Mouse (Mus musculus): ENCODE measurements around the gene Abcg4.
A peak's percentile ranks its signal among the peaks of the same experiment; 100 is the strongest.

The Abcg4 gene

GRCm38 (mm10) chr9:44314910-44315309, 26.5 kb upstream of the Abcg4 start:
- TF ChIP-seq NANOG (IDR thresholded peaks at IDR 0.05; ENCODE audit: borderline replicate concordance, low read length) (no peak), POU5F1 (IDR thresholded peaks at IDR 0.05; ENCODE audit: borderline replicate concordance, low read length) (no peak), CTCF (conservative IDR thresholded peaks at IDR 0.05; ENCODE audit: low read length) (no peak)
- peaks cover 75% of the 10 kb centered on the region for H3K4me1 ChIP-seq (replicated peaks; ENCODE audit: low read depth, low read length)
- H3K27me3 ChIP-seq (ENCODE audit: insufficient read depth, low read length): peaks cover 87% of the 10 kb centered on the region
- H3K9me3 ChIP-seq (ENCODE audit: low read length): no peaks in the 10 kb centered on the region
- no peak overlapping the region for H3K4me3 ChIP-seq (replicated peaks; ENCODE audit: low read length)
- peaks cover 38% of the 10 kb centered on the region for H3K36me3 ChIP-seq (ENCODE audit: insufficient read depth, low read length)

- peaks cover 85% of the 10 kb centered on the region for H3K27me3 ChIP-seq (ENCODE audit: insufficient read depth, low read length)
- peaks cover 79% of the 10 kb centered on the region for H3K4me1 ChIP-seq (replicated peaks; ENCODE audit: low read depth, low read length)
- H3K4me3 ChIP-seq (replicated peaks; ENCODE audit: low read length): no peak overlapping the region
- TF ChIP-seq NANOG (IDR thresholded peaks at IDR 0.05; ENCODE audit: borderline replicate concordance, low read length) (no peak), POU5F1 (IDR thresholded peaks at IDR 0.05; ENCODE audit: borderline replicate concordance, low read length) (no peak), CTCF (conservative IDR thresholded peaks at IDR 0.05; ENCODE audit: low read length) (no peak)
- no peaks in the 10 kb centered on the region for H3K9me3 ChIP-seq (ENCODE audit: low read length)
- peaks cover 38% of the 10 kb centered on the region for H3K36me3 ChIP-seq (ENCODE audit: insufficient read depth, low read length)
Measured at GRCm38 (mm10) chr9:44314257-44314547, 25.8 kb upstream of the Abcg4 start.

DNA sequence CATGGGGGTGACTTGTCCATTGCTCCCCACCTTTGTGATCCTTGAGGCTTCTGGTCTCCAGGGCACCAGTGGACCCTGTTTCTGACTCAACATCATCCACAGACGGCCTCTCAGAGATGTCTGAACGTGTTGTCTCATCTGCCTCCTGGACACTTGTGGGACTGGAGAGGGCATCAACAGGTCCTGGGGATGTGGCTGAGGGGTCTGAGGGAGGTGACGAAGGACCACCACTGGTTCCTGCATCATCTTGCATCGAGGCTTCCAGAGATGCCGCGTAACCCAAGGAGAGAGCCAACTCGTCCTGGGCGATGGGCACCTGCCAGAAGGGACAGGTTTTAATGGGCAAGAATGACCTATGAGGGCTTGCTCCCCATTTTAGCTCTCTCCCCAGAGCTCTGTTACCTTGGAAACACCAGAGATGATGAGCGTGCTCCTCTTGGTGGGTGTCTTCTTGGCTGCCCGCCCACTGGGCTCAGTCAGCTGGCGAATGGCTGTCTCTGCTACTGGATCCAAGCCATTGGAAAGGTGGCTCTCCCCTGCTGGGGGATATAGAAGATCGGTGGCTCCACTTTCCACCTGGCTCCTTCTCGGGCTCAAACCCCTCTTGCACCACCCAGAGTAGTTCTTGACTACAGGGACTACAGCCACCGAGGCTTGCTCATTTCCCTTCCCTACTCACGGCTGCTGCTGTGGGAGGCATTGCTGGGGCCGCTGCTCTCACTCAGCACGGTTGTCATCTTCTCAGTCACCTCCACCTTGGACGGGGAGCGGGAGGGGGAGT, 25.3 kb upstream of the Abcg4 start:
- Histone ChIP-seq H3K36me3 (ENCODE audit: insufficient read depth, low read length) (peaks cover 38% of the 10 kb centered on the region), H3K27me3 (ENCODE audit: insufficient read depth, low read length) (peaks cover 80% of the 10 kb centered on the region), H3K9me3 (ENCODE audit: low read length) (no peaks in the 10 kb centered on the region), H3K4me3 (replicated peaks; ENCODE audit: low read length) (no peak overlapping the region), H3K4me1 (replicated peaks; ENCODE audit: low read depth, low read length) (peaks cover 75% of the 10 kb centered on the region)
- no peak for TF ChIP-seq POU5F1 (IDR thresholded peaks at IDR 0.05; ENCODE audit: borderline replicate concordance, low read length)
- no peak for TF ChIP-seq CTCF (conservative IDR thresholded peaks at IDR 0.05; ENCODE audit: low read length)
- TF ChIP-seq NANOG (IDR thresholded peaks at IDR 0.05; ENCODE audit: borderline replicate concordance, low read length): no peak

- peak overlapping the region; percentile 65 for H3K4me3 ChIP-seq (replicated peaks; ENCODE audit: low read length)
- peaks cover 58% of the 10 kb centered on the region for H3K27me3 ChIP-seq (ENCODE audit: insufficient read depth, low read length)
- H3K36me3 ChIP-seq (ENCODE audit: insufficient read depth, low read length): peaks cover 32% of the 10 kb centered on the region
- H3K4me1 ChIP-seq (replicated peaks; ENCODE audit: low read depth, low read length): peaks cover 62% of the 10 kb centered on the region
- no peaks in the 10 kb centered on the region for H3K9me3 ChIP-seq (ENCODE audit: low read length)
- TF ChIP-seq POU5F1 (IDR thresholded peaks at IDR 0.05; ENCODE audit: borderline replicate concordance, low read length) (no peak), CTCF (conservative IDR thresholded peaks at IDR 0.05; ENCODE audit: low read length) (no peak), NANOG (IDR thresholded peaks at IDR 0.05; ENCODE audit: borderline replicate concordance, low read length) (peak; percentile 86)
Measured at GRCm38 (mm10) chr9:44311136-44312134, 23.0 kb upstream of the Abcg4 start.

DNA sequence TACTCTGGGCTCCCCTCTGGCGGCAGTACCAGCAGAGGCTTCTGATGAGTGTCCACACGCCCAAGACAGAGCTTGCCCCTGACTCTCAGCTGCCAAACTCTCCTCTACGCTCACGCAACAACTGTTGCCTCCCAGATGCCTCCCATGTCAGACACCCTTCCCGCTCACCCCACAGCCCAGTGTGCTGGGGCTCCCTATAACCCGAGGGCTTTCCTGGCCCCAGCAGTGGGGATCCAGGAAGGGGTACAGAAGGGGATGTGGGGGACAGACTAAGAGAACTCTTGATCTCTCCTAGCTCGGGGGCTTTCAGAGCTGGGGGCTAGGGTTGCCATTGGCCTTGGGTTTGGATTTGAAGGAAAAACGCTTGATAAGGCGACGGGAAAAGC, 22.3 kb upstream of the Abcg4 start:
- Histone ChIP-seq H3K4me1 (replicated peaks; ENCODE audit: low read depth, low read length) (peaks cover 59% of the 10 kb centered on the region), H3K27me3 (ENCODE audit: insufficient read depth, low read length) (peaks cover 52% of the 10 kb centered on the region), H3K4me3 (replicated peaks; ENCODE audit: low read length) (peak overlapping the region; percentile 65), H3K36me3 (ENCODE audit: insufficient read depth, low read length) (peaks cover 25% of the 10 kb centered on the region), H3K9me3 (ENCODE audit: low read length) (no peaks in the 10 kb centered on the region)
- TF ChIP-seq CTCF (conservative IDR thresholded peaks at IDR 0.05; ENCODE audit: low read length) (no peak), POU5F1 (IDR thresholded peaks at IDR 0.05; ENCODE audit: borderline replicate concordance, low read length) (no peak), NANOG (IDR thresholded peaks at IDR 0.05; ENCODE audit: borderline replicate concordance, low read length) (no peak)

GRCm38 (mm10) chr9:44309756-44310155, 21.3 kb upstream of the Abcg4 start:
- H3K4me3 ChIP-seq (replicated peaks; ENCODE audit: low read length): no peak overlapping the region

GRCm38 (mm10) chr9:44307248-44307647, 18.8 kb upstream of the Abcg4 start:
- TF ChIP-seq CTCF (conservative IDR thresholded peaks at IDR 0.05; ENCODE audit: low read length) (no peak), NANOG (IDR thresholded peaks at IDR 0.05; ENCODE audit: borderline replicate concordance, low read length) (no peak), POU5F1 (IDR thresholded peaks at IDR 0.05; ENCODE audit: borderline replicate concordance, low read length) (no peak)
- Histone ChIP-seq H3K4me3 (replicated peaks; ENCODE audit: low read length) (no peak overlapping the region), H3K4me1 (replicated peaks; ENCODE audit: low read depth, low read length) (peaks cover 65% of the 10 kb centered on the region), H3K36me3 (ENCODE audit: insufficient read depth, low read length) (peaks cover 17% of the 10 kb centered on the region), H3K27me3 (ENCODE audit: insufficient read depth, low read length) (peaks cover 17% of the 10 kb centered on the region), H3K9me3 (ENCODE audit: low read length) (no peaks in the 10 kb centered on the region)

More at GRCm38 (mm10) chr9:44309756-44310155, 21.3 kb upstream of the Abcg4 start:
- Histone ChIP-seq H3K4me1 (replicated peaks; ENCODE audit: low read depth, low read length) (peaks cover 55% of the 10 kb centered on the region), H3K27me3 (ENCODE audit: insufficient read depth, low read length) (peaks cover 42% of the 10 kb centered on the region), H3K36me3 (ENCODE audit: insufficient read depth, low read length) (peaks cover 15% of the 10 kb centered on the region), H3K9me3 (ENCODE audit: low read length) (no peaks in the 10 kb centered on the region)
- no peak for TF ChIP-seq NANOG (IDR thresholded peaks at IDR 0.05; ENCODE audit: borderline replicate concordance, low read length)
- TF ChIP-seq CTCF (conservative IDR thresholded peaks at IDR 0.05; ENCODE audit: low read length): no peak
- no peak for TF ChIP-seq POU5F1 (IDR thresholded peaks at IDR 0.05; ENCODE audit: borderline replicate concordance, low read length)

GRCm38 (mm10) chr9:44306532-44306931, 18.1 kb upstream of the Abcg4 start:
- H3K27me3 ChIP-seq (ENCODE audit: insufficient read depth, low read length): peaks cover 12% of the 10 kb centered on the region
- peaks cover 24% of the 10 kb centered on the region for H3K36me3 ChIP-seq (ENCODE audit: insufficient read depth, low read length)
- TF ChIP-seq NANOG (IDR thresholded peaks at IDR 0.05; ENCODE audit: borderline replicate concordance, low read length): no peak
- TF ChIP-seq CTCF (conservative IDR thresholded peaks at IDR 0.05; ENCODE audit: low read length): no peak
- no peak for TF ChIP-seq POU5F1 (IDR thresholded peaks at IDR 0.05; ENCODE audit: borderline replicate concordance, low read length)
- no peaks in the 10 kb centered on the region for H3K9me3 ChIP-seq (ENCODE audit: low read length)
- no peak overlapping the region for H3K4me3 ChIP-seq (replicated peaks; ENCODE audit: low read length)
- peaks cover 61% of the 10 kb centered on the region for H3K4me1 ChIP-seq (replicated peaks; ENCODE audit: low read depth, low read length)
